Mouse (Mus musculus): ENCODE results near the gene Hipk2. TPM values are rescaled to one million over a fixed set of nuclear protein-coding genes. Genes with fewer than 3 reads are reported as not detected.

The Hipk2 gene
- polyA plus RNA-seq, 3 experiments from 2014 or later: 10.2 to 17.9 (median 17.6) TPM

GRCm38 (mm10) chr6:38787811-38788509 lies 88.0 kb downstream of the Hipk2 start:
- no peak for ATAC-seq

DNA sequence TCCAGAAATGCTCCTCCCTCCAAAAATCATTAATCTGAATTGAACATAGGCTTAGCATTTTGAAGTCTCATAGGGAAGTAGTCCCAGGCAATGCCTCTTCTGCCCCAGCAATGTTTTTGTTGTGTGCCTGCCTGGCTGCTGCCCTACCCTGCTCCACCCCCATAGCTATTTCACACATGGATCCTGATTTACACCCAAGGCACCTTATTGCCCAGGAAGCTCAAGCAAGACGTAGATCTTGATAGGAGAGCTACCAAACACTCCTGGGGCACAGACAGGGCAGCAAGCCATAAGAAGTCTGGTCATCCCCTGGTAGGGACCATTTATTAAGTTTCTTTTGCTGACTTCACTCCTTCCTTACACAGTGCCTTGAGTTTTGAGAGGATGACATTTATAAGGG lies 88.8 kb downstream of the Hipk2 start:
- no peak for ATAC-seq

GRCm38 (mm10) chr6:38785747-38786146 lies 90.2 kb downstream of the Hipk2 start:
- peak; percentile 22 for ATAC-seq

- ATAC-seq: no peak
Observed at GRCm38 (mm10) chr6:38779411-38779810, 96.6 kb downstream of the Hipk2 start.

GRCm38 (mm10) chr6:38778887-38779286 lies 97.1 kb downstream of the Hipk2 start:
- no peak for ATAC-seq

DNA sequence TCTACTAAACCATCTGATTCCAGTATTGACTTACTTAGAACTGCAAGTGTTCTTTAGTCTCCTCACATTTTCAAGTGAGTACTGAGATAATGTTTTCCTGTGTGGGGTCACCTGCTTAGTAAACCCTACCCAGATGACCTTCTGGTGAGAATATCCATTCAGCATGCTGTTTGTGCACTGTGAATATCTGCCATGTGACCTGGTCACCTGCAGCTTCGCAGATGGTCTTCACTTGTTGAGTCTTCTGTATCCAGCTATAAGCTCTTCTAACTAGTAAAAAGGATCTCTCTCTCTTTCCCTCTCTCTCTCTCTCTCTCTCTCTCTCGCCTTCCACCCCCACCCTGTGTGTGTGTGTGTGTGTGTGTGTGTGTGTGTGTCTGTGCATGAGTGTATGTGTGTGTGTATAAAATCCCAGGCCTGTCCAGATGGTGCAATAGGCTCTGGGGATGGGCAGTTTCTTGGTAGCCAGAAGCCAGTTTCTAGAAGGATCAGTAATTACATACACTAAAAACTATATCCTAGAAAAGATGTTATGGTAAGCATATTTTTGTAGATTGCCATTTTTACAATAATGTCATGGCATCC lies 99.9 kb downstream of the Hipk2 start:
- no peak for ATAC-seq

DNA sequence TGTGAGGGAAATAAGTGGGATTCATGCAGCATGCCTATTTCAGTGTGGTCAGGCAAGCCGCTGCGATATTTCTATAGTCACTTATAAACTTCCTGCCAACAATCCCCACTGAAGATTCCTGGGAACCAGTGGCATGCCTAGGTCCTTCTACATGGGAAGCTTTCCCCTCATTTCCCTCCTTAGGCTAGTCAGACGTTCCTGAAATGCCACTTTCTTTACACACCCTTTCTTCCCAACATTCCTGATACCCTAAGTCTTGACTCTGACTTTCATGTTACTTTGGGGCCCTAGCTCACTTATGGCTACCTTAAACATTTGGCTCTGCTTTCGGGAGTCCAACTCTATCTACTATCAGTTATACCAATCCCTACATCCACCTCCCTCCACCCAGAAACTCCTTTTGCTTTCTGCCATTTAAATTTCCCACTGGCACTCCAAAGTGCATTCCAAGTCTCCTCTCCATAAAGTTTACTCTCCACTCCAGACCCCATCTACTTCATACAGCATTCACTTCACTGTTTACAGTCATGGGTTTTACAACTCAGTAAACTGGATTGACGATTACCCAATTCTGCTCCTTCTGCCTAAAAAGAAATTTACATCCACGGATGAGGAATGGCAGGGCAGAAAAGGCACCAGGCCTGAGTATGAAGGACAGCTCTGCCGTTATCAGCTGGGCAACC lies 103.0 kb downstream of the Hipk2 start:
- ATAC-seq: no peak

GRCm38 (mm10) chr6:38771061-38771667 lies 104.8 kb downstream of the Hipk2 start:
- no peak for ATAC-seq

GRCm38 (mm10) chr6:38769627-38770026 lies 106.3 kb downstream of the Hipk2 start:
- no peak for ATAC-seq

DNA sequence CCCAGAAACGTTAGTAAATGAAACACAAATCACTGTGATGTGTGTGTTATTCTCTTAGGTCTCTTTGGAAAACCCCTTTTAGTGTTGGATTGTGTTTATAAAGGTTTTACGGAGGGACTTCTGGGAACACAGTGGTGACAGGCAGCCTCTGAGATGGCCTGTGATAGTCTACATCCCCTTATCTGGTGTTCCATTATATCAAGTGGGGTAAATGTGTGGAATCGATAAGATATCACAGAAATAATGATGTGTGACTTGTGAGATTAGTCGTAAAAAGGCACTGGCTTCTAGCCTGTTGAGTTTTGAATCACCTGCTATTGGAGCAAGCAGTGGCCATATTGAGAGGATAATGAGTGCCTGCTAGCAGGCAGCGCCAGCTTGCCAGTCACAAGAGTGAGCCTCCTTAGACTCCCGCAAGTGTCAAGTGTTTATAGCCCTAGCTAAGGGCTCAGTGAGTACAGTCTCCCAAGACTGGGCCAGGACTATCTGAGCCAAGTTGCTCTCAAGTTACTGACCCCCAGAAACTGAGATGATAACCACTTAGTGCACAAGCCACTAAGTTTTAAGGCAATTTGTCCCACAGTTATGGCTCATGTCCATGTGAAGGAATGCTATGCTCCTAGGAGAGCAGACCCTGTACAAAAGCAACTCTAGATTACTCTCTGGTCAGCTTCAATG lies 113.2 kb downstream of the Hipk2 start:
- no peak for ATAC-seq

DNA sequence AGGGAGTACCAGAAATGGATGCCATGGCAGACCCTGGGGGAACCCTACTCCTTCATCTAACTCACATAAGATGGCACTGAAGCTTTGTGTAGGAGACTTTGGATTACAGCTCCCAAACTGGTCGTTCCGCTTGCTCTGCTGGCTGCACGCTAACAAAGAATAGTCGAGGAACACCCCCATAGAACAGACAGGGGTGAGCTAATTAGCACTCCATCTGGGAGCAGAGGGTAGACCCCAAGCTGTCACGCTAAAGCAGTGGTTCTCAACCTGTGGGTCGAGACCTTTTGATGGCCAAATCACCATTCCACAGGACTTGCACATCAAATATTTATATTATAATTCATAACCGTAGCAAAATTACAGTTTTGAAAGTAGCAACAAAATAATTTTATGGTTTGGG lies 114.0 kb downstream of the Hipk2 start:
- ATAC-seq: no peak

GRCm38 (mm10) chr6:38760911-38761706 lies 114.9 kb downstream of the Hipk2 start:
- no peak for ATAC-seq

DNA sequence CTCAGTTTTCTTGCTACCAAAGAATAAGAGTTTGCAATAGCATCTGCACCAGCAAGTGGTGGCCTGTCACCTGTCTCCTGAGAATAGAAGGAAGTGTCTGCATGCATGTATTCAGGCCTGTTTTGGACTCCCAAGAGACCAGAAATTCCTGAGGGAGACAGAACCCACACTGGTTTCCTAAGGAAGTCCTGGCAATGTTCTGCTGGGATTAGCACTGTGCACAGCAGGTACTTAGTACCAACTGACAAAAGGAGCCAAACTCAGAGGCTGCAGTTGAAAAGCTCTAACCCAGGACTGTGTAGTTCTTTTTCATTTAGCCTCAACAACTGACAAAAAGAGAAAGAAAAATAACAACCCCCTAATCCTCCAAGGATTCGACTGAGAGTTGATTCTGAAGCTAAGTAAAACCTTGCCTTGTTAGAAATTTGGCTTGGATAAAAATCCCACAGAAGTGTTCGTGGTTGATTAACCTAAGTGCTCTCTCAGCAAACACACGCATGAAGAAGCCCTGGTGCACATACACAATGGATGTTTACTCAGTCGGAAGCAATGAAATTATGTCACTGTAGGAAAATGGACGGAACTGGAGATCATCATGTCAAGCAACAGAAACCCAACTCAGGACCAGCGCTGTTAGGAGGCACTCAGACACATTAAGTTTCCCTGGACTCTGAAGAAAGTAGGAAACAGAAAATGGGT lies 115.9 kb downstream of the Hipk2 start:
- ATAC-seq: no peak

DNA sequence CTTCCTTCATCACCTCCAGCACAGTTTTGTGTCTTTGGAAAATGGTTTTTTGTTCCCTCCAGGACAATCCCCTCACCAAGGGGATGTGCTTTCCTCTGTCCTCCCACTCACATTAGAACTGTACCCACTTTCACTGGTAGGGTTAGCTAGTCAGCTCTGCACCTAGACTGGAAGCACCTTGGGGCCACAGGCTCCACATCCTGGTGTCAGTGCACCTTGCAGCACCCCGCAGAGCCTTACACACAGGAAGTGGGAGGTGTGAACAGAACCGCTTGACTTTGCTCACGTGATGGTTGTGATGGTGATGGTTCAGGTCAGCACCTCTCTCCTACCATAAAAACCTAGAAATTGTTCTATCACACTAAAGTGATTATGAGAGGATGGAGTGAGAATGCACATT lies 116.8 kb downstream of the Hipk2 start:
- peak; percentile 69 for ATAC-seq

- no peak for ATAC-seq
Observed at GRCm38 (mm10) chr6:38757597-38757996, 118.4 kb downstream of the Hipk2 start.

DNA sequence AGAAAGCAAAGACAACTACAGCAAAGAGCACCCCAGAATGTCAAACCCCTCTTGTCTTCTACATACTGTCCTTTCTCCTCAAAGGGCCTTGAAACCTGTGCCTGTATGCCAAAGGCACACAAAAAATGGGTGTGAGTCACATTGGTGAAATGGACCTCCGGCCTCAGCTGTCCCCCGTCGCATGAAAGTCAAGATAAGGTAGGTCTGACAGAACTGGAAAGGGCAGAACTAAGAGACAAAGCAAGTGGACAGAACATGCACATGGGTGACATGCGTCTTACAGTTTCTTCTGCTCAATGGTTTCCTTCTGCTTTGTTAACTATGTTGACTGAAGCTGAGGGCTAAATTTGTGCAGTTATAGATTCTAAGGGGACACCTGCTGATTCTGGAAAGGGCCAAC lies 119.0 kb downstream of the Hipk2 start:
- ATAC-seq: no peak

- no peak for ATAC-seq
Observed at GRCm38 (mm10) chr6:38755961-38756360, 120.0 kb downstream of the Hipk2 start.

DNA sequence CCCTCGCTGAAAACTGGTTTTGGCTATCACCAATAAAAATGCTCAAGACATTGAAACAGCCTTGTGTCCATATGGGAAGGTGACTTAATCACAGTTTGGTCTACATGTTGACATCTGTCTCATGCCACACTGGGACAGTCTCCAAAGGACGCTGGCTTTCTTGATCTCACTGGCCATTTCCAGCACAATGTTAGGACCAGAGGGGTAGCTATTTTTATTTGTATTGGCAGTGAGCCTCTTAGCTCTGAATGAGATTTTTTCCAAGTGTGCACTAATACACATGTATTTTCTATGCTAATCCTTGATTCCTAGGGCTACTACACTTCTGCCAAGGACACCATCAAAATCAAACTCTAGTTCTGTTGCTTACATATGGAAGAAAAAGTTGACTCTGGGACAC lies 120.8 kb downstream of the Hipk2 start:
- ATAC-seq: no peak

DNA sequence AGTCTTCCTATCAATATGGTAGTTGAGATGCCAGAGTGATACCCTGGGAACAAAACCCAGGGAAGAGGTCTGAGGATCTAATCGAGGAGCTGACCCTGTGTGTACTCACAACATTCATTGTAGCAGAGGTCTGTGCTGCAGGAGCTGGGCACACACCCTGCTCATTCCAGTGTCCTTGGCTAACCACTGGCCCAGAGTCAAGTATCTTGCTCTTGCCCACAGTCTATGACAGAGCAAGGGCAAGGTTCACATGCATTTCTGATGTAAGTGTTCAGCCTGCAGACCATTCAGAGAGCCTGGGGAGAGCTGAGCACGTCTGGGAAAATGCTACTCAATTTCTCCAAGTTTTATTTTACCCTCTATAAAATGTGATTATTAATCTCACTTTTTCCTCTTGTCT lies 122.2 kb downstream of the Hipk2 start:
- ATAC-seq: no peak

DNA sequence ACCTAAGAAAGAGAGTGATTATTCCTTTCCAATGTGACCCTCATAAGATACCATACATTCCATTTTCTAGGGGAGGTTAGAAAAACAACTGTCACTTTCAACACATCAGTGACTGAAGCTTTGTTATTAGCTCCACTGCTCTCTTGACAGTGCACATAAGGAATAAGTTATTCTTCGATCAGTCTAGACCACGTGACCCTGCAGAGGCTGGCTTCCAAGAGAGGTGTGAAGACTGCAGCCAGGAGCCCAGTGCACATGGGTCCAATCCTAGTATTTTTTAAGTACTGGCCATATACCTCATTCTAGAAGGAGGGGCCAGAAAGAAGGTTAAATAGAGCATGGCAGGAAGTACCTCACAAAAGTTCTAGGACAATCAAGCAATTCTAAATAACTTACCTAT lies 122.9 kb downstream of the Hipk2 start:
- no peak for ATAC-seq

DNA sequence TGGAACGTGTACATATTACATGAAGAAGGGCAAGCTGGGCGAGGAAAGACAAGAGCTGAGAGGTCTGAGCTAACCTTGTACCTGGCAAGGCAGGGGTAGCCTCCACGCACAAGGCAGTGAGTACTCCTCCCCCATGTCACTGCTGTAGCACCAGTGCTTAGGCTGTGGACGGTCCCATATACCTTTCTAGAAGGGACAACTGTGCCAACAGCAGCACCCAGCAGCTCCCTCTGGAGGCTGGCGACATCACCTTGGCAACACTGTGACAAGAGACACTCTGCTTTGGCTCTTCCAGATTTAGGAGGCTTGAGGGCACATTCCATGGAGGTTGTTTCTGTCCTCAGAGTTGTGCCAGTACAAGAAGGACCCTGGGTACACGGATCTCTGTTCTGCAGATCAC lies 123.5 kb downstream of the Hipk2 start:
- no peak for ATAC-seq

- ATAC-seq: no peak
Observed at GRCm38 (mm10) chr6:38748037-38748436, 127.9 kb downstream of the Hipk2 start.

Data from inflammation-experienced regulatory T-cells, adult 6 months (primary cell).